Mouse (Mus musculus): Measurements from ENCODE around the gene Nrros. TPM values are rescaled to one million over a fixed set of nuclear protein-coding genes. Genes with fewer than 3 reads are reported as not detected.
A peak's percentile ranks its signal among the peaks of the same experiment; 100 is the strongest.

Gene Nrros
- total and polyA plus RNA-seq, 3 experiments, result 4.1 to 14.1 (median 6.3) TPM

- DNase-seq, result no peak
Measured at GRCm38 (mm10) chr16:32163392-32163791, 2.0 kb downstream of the Nrros start.

- no peak for DNase-seq
Measured at GRCm38 (mm10) chr16:32160742-32161323, 4.6 kb downstream of the Nrros start.

GRCm38 (mm10) chr16:32158966-32159365, 6.4 kb downstream of the Nrros start:
- DNase-seq, result no peak

- DNase-seq, result peak; percentile 70
Measured at GRCm38 (mm10) chr16:32157369-32157768, 8.0 kb downstream of the Nrros start.

GRCm38 (mm10) chr16:32156719-32157118, 8.7 kb downstream of the Nrros start:
- DNase-seq, result no peak

- DNase-seq, result peak; percentile 90
Measured at GRCm38 (mm10) chr16:32154437-32154836, 11.0 kb downstream of the Nrros start.

GRCm38 (mm10) chr16:32153976-32154375, 11.4 kb downstream of the Nrros start:
- DNase-seq, result no peak

GRCm38 (mm10) chr16:32147589-32148207, 17.7 kb downstream of the Nrros start:
- no peak for DNase-seq

GRCm38 (mm10) chr16:32144592-32144991, 20.8 kb downstream of the Nrros start:
- DNase-seq, result no peak

- no peak for DNase-seq
Measured at GRCm38 (mm10) chr16:32143766-32144165, 21.6 kb downstream of the Nrros start.

GRCm38 (mm10) chr16:32138954-32139353, 26.4 kb downstream of the Nrros start:
- no peak for DNase-seq

GRCm38 (mm10) chr16:32135842-32136357, 29.5 kb downstream of the Nrros start:
- DNase-seq, result no peak

GRCm38 (mm10) chr16:32133148-32133547, 32.2 kb downstream of the Nrros start:
- DNase-seq, result no peak

- DNase-seq, result peak; percentile 51
Measured at GRCm38 (mm10) chr16:32130190-32130826, 35.1 kb downstream of the Nrros start.

GRCm38 (mm10) chr16:32129449-32130189, 35.8 kb downstream of the Nrros start:
- DNase-seq, result no peak

GRCm38 (mm10) chr16:32127046-32127445, 38.3 kb downstream of the Nrros start:
- DNase-seq, result peak; percentile 23

- no peak for DNase-seq
Measured at GRCm38 (mm10) chr16:32125364-32125763, 40.0 kb downstream of the Nrros start.

GRCm38 (mm10) chr16:32124444-32125335, 40.7 kb downstream of the Nrros start:
- DNase-seq, result peak; percentile 27

GRCm38 (mm10) chr16:32124020-32124419, 41.4 kb downstream of the Nrros start:
- no peak for DNase-seq

- DNase-seq, result no peak
Measured at GRCm38 (mm10) chr16:32120454-32120853, 44.9 kb downstream of the Nrros start.

GRCm38 (mm10) chr16:32116186-32116585, 49.2 kb downstream of the Nrros start:
- DNase-seq, result no peak

Measured in adrenal gland, adult 2 months (tissue).